Mouse (Mus musculus): Measurements from ENCODE around the gene Tcl1b3. TPM values are rescaled to one million over a fixed set of nuclear protein-coding genes. Genes with fewer than 3 reads are reported as not detected.

Gene Tcl1b3
- polyA plus RNA-seq, 1 experiment from 2014 or later = not detected

GRCm38 (mm10) chr12:105235091-105235490, 44.2 kb downstream of the Tcl1b3 start:
- Histone ChIP-seq H3K27me3 (no peaks in the 10 kb centered on the region), H3K4me1 (no peaks in the 10 kb centered on the region), H3K27ac (replicated peaks) (no peak overlapping the region), H3K9ac (no peak overlapping the region), H3K9me3 (replicated peaks) (no peaks in the 10 kb centered on the region; the same call in 1 of the 2 replicates), H3K4me3 (replicated peaks) (no peak overlapping the region), H3K4me2 (replicated peaks) (no peak overlapping the region), H3K36me3 (no peaks in the 10 kb centered on the region)
- WGBS = 73% methylated on average over 3 of the region's 3 CpGs
- ATAC-seq (ENCODE audit: insufficient number of reproducible peaks, low FRiP score, low TSS enrichment, low read depth) = no peak

GRCm38 (mm10) chr12:105239060-105239459, 48.2 kb downstream of the Tcl1b3 start:
- Histone ChIP-seq H3K27me3 (no peaks in the 10 kb centered on the region), H3K4me1 (no peaks in the 10 kb centered on the region), H3K9me3 (replicated peaks) (no peaks in the 10 kb centered on the region; the same call in 1 of the 2 replicates), H3K4me2 (replicated peaks) (no peak overlapping the region), H3K4me3 (replicated peaks) (no peak overlapping the region), H3K27ac (replicated peaks) (no peak overlapping the region), H3K36me3 (no peaks in the 10 kb centered on the region), H3K9ac (no peak overlapping the region)
- 87% methylated on average over 9 of the region's 9 CpGs for WGBS
- ATAC-seq (ENCODE audit: insufficient number of reproducible peaks, low FRiP score, low TSS enrichment, low read depth) = no peak

Other genes starting within 250 kb of the Tcl1b3 start
- 3.6 and 4.4 TPM in 2 replicates for gene Syne3, start 181.2 kb upstream of the Tcl1b3 start, polyA plus RNA-seq (2015; fragmentation: Nextera tagmentation; extraction: Ambion mirVana)
- gene Glrx5, start 158.4 kb upstream of the Tcl1b3 start, polyA plus RNA-seq (2015; fragmentation: Nextera tagmentation; extraction: Ambion mirVana) = 152 and 159 TPM in 2 replicates
- not detected in 2 replicates for gene Tcl1b2, start 45.0 kb upstream of the Tcl1b3 start, polyA plus RNA-seq (2015; fragmentation: Nextera tagmentation; extraction: Ambion mirVana)
- gene Tcl1b1, start 31.4 kb upstream of the Tcl1b3 start, polyA plus RNA-seq (2015; fragmentation: Nextera tagmentation; extraction: Ambion mirVana) = not detected in 2 replicates
- not detected in 2 replicates for gene Tcl1b5, start 14.7 kb upstream of the Tcl1b3 start, polyA plus RNA-seq (2015; fragmentation: Nextera tagmentation; extraction: Ambion mirVana)
- gene Tcl1b4, start 10.9 kb downstream of the Tcl1b3 start, polyA plus RNA-seq (2015; fragmentation: Nextera tagmentation; extraction: Ambion mirVana) = not detected in 2 replicates
- gene Tcl1, start 31.8 kb downstream of the Tcl1b3 start, polyA plus RNA-seq (2015; fragmentation: Nextera tagmentation; extraction: Ambion mirVana) = not detected in 2 replicates
- gene Tunar, start 142.8 kb downstream of the Tcl1b3 start, polyA plus RNA-seq (2015; fragmentation: Nextera tagmentation; extraction: Ambion mirVana) = 0.37 and 0.38 TPM in 2 replicates

Data from embryonic facial prominence, embryonic 15.5 days (tissue).